Mouse (Mus musculus) erythroblast, embryonic 14.5 days (primary cell): ENCODE results near the gene Oxld1. TPM values are rescaled to one million over a fixed set of nuclear protein-coding genes. Genes with fewer than 3 reads are reported as not detected.

Source experiments
- H3K27me3 ChIP-seq: 2 replicates; pipeline ENCODE4 v1.6.1; 2012; ENCODE audit warnings: inconsistent platforms; ENCODE audit not compliant: control insufficient read depth
- H3K36me3 ChIP-seq: 2 replicates; pipeline ENCODE4 v1.6.1; 2012; ENCODE audit warnings: mild to moderate bottlenecking, inconsistent platforms; ENCODE audit not compliant: control insufficient read depth
- H3K4me1 ChIP-seq: 2 replicates; pipeline ENCODE4 v1.6.1; 2012; ENCODE audit warnings: inconsistent platforms; ENCODE audit not compliant: control insufficient read depth
- H3K4me3 ChIP-seq: replicated peaks from 2 replicates; pipeline ENCODE3; 2012; ENCODE audit warnings: moderate library complexity, mild to moderate bottlenecking, inconsistent platforms
- H3K9me3 ChIP-seq: 2 replicates; pipeline ENCODE4 v1.6.1; 2012; ENCODE audit warnings: low read length, inconsistent platforms, mixed read lengths; ENCODE audit not compliant: control insufficient read depth
- GATA1 ChIP-seq: IDR thresholded peaks from 2 replicates; pipeline ENCODE4 v1.6.1; 2012; ENCODE audit warnings: low read length, inconsistent platforms, mixed read lengths
- TAL1 ChIP-seq: IDR thresholded peaks from 3 replicates; pipeline ENCODE4 v1.6.1; 2012; ENCODE audit warnings: low read length, inconsistent platforms, mixed read lengths
- polyA plus RNA-seq: library from polyadenylated mRNA; stranded (reverse); fragments of >175 nt; gene quantifications from 2 replicates; pipeline ENCODE4 v1.2.3, GENCODE M21; 2012

The Oxld1 gene
- polyA plus RNA-seq, 1 experiment: 0.65 TPM

DNA sequence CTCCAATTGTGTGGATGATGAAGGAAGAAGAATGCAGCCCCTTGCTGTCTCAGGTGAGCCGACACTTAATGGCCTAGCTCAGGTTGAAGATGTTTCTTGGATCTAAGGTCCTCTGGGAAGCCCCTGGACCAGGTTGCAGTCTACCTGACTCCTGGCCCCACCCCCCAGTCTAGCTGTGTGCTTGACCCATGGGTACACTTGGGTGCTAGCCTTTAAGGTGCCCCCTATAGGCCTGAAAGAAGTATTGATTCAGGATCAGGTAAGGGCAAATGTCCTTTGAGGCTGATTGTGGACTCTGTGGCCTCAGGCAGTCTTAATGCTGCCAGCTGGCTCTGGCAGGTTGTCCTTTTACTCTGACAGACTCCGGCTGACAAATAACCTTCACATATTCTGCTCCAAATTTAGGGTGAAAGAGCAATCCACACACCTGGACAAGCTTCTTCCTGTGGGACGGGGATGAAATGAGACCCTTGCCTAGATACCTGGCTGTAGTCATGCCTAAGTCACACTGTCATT, 15.0 kb downstream of the Oxld1 start:
- Histone ChIP-seq H3K9me3 (no peaks in the 10 kb centered on the region), H3K27me3 (no peaks in the 10 kb centered on the region; the same call in 1 of the 2 replicates)
- no peak for TF ChIP-seq TAL1
- no peak for TF ChIP-seq GATA1

DNA sequence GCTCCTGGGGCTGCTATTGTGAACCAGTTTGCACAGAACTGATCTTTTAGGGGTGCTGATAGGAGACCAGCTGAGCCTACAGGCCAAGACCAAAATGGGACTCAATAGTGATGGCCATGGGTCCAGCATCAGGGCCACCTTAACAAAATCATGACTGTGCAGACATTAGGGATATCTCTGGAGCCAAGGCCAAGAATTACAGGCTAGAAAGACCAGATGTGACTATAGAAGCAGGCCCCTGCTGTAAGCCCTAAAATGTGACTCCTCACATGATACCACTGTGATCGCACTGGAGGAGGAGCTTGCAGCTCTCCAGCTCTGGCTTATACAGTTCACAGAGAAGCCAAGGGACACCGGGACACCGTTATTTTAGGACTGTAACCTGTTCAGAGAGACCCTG, 15.5 kb downstream of the Oxld1 start, which contains the start of gene Tspan10:
TSS of gene Tspan10 (plus strand) at position 301 of the 400 bp plus-strand sequence.
- H3K9me3 ChIP-seq: no peaks in the 10 kb centered on the region

More for the DNA sequence above, 15.0 kb downstream of the Oxld1 start:
- Histone ChIP-seq H3K36me3 (no peaks in the 10 kb centered on the region), H3K4me1 (peaks cover 3% of the 10 kb centered on the region; the same call in 1 of the 2 replicates), H3K4me3 (no peak overlapping the region)

DNA sequence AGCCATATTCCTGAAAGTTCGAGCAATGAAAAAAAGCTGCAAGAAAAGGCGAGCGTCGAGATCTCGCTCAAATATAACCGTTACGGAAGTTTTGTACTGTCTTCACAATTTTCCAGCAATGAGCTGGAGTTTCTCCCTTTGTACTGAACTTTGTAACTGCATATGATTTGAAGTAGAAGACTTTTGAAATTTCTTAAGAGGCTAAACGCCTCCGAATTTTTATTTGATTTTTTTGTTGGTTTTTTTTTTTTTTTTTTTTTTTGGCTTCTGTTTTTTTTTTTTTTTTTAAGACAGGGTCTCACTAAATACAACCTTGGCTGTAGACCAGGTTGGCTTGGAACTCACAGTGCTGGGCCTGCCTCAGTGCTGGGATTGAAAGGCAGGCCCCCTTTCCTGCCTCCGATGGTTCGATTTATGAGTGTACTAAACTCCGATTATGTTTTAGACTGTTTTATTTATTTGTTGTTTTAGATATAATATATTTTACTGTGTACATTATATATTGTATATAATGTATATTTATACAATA, 19.9 kb downstream of the Oxld1 start:
- peaks cover 22% of the 10 kb centered on the region for H3K4me1 ChIP-seq
- no peak for TF ChIP-seq TAL1
- TF ChIP-seq GATA1: no peak
- H3K9me3 ChIP-seq: no peaks in the 10 kb centered on the region
- peak overlapping the region; percentile 74 for H3K4me3 ChIP-seq
- H3K36me3 ChIP-seq: peaks cover 34% of the 10 kb centered on the region
- H3K27me3 ChIP-seq: no peaks in the 10 kb centered on the region

More for the DNA sequence above, 15.5 kb downstream of the Oxld1 start, which contains the start of gene Tspan10:
- Histone ChIP-seq H3K27me3 (no peaks in the 10 kb centered on the region; the same call in 1 of the 2 replicates), H3K36me3 (no peaks in the 10 kb centered on the region), H3K4me3 (no peak within 1 kb of the TSS), H3K4me1 (peaks cover 3% of the 10 kb centered on the region; the same call in 1 of the 2 replicates)
- no peak for TF ChIP-seq GATA1
- TF ChIP-seq TAL1: no peak

DNA sequence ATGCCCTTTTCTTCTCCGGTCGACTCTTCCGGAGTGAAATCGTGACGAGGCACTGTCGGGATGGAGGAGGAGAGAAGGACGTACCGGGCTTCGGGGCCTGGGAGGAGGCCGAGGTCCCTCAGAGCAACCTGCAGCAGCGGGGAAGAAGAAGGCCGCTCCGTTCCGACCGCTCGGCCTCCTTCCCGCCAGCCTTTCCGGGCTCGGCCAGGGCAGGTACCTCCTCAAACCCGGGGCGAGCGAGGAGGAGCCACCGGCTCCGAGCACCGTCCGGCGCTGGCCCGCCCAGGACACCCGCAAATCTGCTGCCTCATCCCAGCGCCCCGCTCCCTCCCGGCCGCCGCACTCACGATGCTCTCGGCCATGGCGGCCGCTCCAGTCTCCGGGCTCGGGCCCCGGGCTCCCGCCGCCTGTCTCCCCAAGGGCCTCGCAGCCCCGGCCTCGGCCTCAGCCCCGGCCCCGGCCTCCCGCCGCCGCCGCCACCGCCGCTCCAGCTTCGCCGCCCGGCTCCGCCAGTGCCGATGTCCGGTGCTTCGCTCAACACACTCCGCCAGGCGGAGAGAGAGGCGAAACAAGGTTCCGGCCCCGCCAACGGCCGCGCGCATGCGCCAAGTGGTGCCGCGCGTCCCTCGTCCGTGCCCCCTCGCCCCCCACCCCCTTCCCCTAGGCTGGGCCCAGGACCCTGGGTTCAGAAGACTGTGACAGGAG, 20.6 kb downstream of the Oxld1 start, which contains the start of gene Nploc4:
TSS of gene Nploc4 (minus strand) at position 557 of the 705 bp plus-strand sequence.
- Histone ChIP-seq H3K4me1 (peaks cover 22% of the 10 kb centered on the region), H3K9me3 (no peaks in the 10 kb centered on the region), H3K27me3 (no peaks in the 10 kb centered on the region), H3K4me3 (peak within 1 kb of the TSS; percentile 74), H3K36me3 (peaks cover 40% of the 10 kb centered on the region)
- no peak for TF ChIP-seq GATA1
- TF ChIP-seq TAL1: no peak

DNA sequence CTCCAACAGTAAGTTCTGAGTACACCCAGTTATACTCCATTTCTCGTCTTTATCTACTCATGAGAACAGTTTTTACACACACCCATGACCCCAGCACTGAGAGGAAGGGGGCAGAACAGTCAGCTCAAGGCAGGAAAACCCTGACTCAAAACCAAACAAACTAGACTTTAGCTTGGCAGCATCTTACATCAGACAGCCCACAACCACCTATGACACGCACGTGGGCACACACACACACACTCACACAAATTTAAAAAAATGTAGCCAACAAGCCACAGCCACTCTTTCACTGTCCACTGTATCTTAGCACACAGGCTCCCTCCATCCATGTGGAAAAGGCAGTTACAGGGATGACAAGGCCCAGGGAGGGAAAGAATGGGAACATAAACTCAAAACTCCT, 31.1 kb downstream of the Oxld1 start:
- H3K4me1 ChIP-seq: peaks cover 6% of the 10 kb centered on the region
- peaks cover 95% of the 10 kb centered on the region for H3K36me3 ChIP-seq
- H3K4me3 ChIP-seq: no peak overlapping the region
- TF ChIP-seq TAL1 (no peak), GATA1 (no peak)
- H3K9me3 ChIP-seq: no peaks in the 10 kb centered on the region
- no peaks in the 10 kb centered on the region for H3K27me3 ChIP-seq

DNA sequence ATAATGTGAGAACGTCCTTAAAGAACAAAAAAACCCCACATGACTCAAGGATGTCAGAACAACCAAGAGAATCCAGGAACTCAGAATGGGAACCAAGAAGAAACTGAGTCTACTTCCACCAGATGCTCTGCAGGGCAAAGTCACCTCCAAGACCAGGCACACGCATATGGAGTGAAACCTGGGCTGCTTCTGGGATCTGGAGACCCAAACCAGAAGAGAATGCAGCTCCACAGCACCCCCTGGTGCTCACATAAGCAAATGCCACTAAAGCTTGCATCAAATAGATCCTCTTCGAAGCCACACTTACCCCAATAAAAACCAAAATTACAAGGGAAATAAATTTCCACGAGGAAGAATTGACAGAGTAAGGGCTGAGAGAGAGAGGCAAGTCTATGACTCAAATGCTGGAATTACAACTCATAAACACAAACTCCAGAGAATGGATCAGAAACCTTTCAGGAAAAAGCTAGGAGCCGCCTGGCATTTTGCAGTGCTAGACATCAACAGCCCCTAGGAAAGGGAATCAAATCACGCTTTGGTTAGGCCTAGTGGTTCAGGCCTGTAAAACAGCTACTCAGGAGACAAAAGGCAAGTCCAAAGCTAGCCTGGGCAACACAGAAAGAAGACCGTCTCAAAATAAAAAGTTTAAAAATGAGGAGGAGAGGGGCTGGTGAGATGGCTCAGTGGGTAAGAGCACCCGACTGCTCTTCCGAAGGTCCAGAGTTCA, 34.1 kb downstream of the Oxld1 start:
- Histone ChIP-seq H3K36me3 (peaks cover 96% of the 10 kb centered on the region), H3K4me1 (peaks cover 6% of the 10 kb centered on the region), H3K9me3 (no peaks in the 10 kb centered on the region), H3K27me3 (no peaks in the 10 kb centered on the region), H3K4me3 (no peak overlapping the region)
- TF ChIP-seq TAL1 (no peak), GATA1 (no peak)

DNA sequence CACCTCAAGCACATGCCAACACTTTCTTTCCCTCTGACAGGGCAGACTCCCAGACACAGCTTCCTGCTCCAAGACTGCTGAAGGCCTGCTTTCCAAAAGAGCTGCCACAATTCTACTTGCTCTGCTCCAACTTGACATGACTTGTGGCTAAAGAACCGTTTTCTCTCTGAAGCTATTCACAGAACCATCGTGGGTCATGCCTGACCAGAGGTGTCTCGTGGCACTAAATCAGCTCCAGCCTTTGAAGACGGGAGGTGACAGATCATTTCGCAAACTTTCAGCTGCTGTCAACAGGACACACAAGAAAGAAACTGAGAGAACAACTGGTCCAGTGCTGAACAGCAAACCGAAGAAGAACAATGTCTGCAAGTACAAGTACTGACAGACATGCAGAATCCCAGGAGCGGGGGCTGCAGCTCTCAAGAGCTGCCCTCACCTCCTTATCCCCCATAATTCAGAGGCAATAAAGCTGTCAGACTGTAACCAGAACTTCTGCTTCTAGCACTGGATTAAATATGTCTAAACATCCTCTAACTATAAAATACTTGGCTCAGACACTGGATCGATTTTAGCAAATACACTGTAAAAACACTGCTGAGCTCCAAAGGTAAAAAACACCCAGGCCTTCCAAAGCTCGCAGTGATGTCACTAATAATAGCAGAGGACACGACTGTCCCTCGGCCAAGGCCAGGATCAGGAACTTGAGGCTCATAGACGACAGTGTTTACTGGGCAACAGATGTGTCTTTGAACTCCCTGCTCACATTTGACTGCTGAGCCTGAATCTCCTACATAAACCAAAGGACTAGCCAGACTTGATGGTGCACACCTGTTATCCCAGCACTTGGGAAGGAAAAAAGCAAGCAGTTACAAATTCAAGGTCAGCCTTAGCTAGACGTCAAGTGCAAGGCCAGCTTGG, 35.0 kb downstream of the Oxld1 start:
- H3K36me3 ChIP-seq: peaks cover 96% of the 10 kb centered on the region
- no peaks in the 10 kb centered on the region for H3K27me3 ChIP-seq
- peaks cover 6% of the 10 kb centered on the region for H3K4me1 ChIP-seq
- no peak overlapping the region for H3K4me3 ChIP-seq
- TF ChIP-seq TAL1 (no peak), GATA1 (no peak)
- H3K9me3 ChIP-seq: no peaks in the 10 kb centered on the region

DNA sequence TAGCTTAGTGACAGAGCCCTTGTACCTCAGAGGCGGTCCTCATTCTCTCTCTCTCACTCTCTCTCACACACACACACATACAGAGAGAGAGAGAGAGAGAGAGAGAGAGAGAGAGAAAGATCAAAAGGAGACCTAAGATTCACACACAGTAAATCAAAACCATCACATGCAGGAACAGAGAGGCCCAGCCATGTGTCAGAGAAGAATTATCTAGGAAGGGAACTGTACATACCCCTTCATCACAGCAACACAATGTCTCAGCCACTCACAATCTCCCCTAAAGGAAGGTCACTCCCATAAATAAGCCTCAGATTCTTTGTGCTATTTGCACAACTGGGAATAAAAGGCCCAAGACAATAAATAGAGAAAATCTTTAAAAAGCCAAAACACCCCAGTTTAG, 39.3 kb downstream of the Oxld1 start:
- H3K9me3 ChIP-seq: no peaks in the 10 kb centered on the region
- TF ChIP-seq TAL1 (no peak), GATA1 (no peak)

More for the DNA sequence above, 39.3 kb downstream of the Oxld1 start:
- Histone ChIP-seq H3K36me3 (peaks cover 97% of the 10 kb centered on the region), H3K27me3 (no peaks in the 10 kb centered on the region), H3K4me3 (no peak overlapping the region), H3K4me1 (no peaks in the 10 kb centered on the region; the same call in 1 of the 2 replicates)
